Mouse (Mus musculus) embryonic facial prominence, embryonic 15.5 days (tissue): ENCODE data around the gene Zdhhc23. TPM values are rescaled to one million over a fixed set of nuclear protein-coding genes. Genes with fewer than 3 reads are reported as not detected.

Experiments
- ATAC-seq: fragments of 200-750 bp; cut with Nextera tagmentation; 2 replicates; pipeline ENCODE4 v1.8.0; 2017; ENCODE audit warnings: low read depth, moderate TSS enrichment; ENCODE audit not compliant: insufficient number of reproducible peaks, low FRiP score, low TSS enrichment
- H3K27ac ChIP-seq: fragments of 300-500 bp; sonication (generic); replicated peaks from 2 replicates; pipeline ENCODE4 v1.5.1; 2015; ENCODE audit warnings: mild to moderate bottlenecking, inconsistent platforms
- H3K27me3 ChIP-seq: fragments of 300-500 bp; sonication (generic); 2 replicates; pipeline ENCODE4 v1.6.1; 2015; ENCODE audit warnings: inconsistent platforms
- H3K36me3 ChIP-seq: fragments of 300-500 bp; sonication (generic); 2 replicates; pipeline ENCODE4 v1.6.1; 2015; ENCODE audit warnings: mild to moderate bottlenecking, inconsistent platforms
- H3K4me1 ChIP-seq: fragments of 300-500 bp; sonication (generic); 2 replicates; pipeline ENCODE4 v1.6.1; 2015; ENCODE audit warnings: inconsistent platforms
- H3K4me2 ChIP-seq: fragments of 300-500 bp; sonication (generic); replicated peaks from 2 replicates; pipeline ENCODE4 v1.6.1; 2015; ENCODE audit warnings: mild to moderate bottlenecking, inconsistent platforms
- H3K4me3 ChIP-seq: fragments of 300-500 bp; sonication (generic); replicated peaks from 2 replicates; pipeline ENCODE4 v1.5.1; 2015; ENCODE audit warnings: mild to moderate bottlenecking, inconsistent platforms
- H3K9ac ChIP-seq: fragments of 300-500 bp; sonication (generic); 2 replicates; pipeline ENCODE4 v1.6.1; 2015; ENCODE audit warnings: inconsistent platforms
- H3K9me3 ChIP-seq: fragments of 300-500 bp; sonication (generic); replicated peaks from 2 replicates; pipeline ENCODE4 v1.6.1; 2016; ENCODE audit warnings: inconsistent platforms
- WGBS: fragments of 180-500 bp; shearing (Covaris S2); methylation state at CpG from one replicate; pipeline ENCODE4 v1.1.7; 2015; 5-methylcytosine and 5-hydroxymethylcytosine counted together
- polyA plus RNA-seq: library from polyadenylated mRNA; unstranded; fragments of >200 nt; fragmentation: Nextera tagmentation; extraction: Ambion mirVana; gene quantifications from 2 replicates; pipeline ENCODE4 v1.2.1, GENCODE M21; 2015

The Zdhhc23 gene
- polyA plus RNA-seq, result 1.1 and 1.3 TPM in 2 replicates

DNA sequence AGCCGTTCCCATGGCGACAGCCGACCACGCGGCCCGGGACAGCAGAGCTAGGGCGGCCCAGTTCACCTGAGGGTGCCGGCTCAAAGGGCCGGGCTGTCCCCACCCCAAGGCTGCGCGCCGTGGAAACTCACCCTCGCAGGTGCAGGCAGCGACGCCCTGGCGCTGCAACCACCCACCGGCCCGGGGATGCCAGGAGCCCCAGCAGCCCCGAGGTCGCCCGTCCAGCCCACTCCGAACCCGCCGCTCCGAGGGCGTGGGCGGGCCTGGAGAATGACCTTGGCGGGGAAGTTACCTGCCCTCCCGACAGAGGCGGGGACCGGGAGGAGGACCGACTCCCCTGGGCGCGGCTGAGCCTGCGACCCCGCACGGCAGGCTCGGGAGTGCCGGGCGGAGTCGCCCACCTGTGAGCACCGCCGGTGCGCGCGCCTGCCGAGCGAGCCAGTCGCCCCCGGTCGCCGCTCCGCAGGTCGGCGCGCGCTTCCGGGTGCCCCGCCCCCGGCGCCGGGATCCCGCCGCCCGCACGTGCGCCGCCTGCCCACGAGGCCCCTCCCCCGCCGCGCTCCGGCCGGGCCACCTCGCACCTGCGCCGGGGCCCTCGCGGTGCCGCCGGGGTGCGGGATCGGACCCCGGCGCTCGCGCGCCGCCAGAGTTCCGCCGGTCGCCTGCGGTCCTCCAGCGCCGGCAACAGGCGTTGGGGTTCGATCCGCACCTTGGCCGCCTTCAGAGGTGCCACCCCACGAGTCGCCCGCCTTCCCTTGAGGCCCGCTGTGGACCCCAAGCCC lies at the start of gene Zdhhc23:
Gene Zdhhc23, minus strand, starts transcription at position 464 of the 782 bp plus-strand sequence.
- Histone ChIP-seq H3K4me2 (peak within 1 kb of the TSS; percentile 99), H3K27me3 (peaks cover 15% of the 10 kb centered on the region), H3K9me3 (no peaks in the 10 kb centered on the region), H3K27ac (no peak within 1 kb of the TSS), H3K4me1 (peaks cover 8% of the 10 kb centered on the region; the same call in 1 of the 2 replicates), H3K36me3 (no peaks in the 10 kb centered on the region), H3K9ac (peak within 1 kb of the TSS; percentile 41), H3K4me3 (peak within 1 kb of the TSS; percentile 63)
- ATAC-seq, result 0 out of 2 replicates have a peak, but pooled peaks have one; percentile 36
- WGBS, result under 1% methylated on average over 74 of the region's 103 CpGs

DNA sequence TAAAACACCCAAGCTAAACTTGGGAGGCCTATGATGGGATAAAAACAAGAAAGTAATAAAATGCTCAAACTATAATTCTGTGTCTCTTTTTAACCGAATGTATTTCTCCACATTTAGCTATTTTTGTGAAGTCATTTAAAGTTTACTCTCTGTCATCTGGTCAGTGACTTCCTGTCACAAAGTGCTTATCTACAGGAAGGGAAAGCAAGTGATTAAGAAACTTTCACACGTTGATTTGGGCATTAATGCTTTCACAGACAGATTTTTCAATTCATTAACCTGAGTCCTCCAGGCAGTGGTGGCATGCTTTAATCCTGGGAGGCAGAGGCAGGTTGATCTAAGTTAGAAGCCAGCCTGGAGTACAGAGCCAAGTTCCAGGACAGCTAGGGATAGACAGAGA lies 49.7 kb upstream of the Zdhhc23 start:
- Histone ChIP-seq H3K9me3 (no peaks in the 10 kb centered on the region), H3K9ac (no peak overlapping the region), H3K27me3 (no peaks in the 10 kb centered on the region), H3K4me3 (no peak overlapping the region), H3K27ac (no peak overlapping the region), H3K36me3 (no peaks in the 10 kb centered on the region), H3K4me1 (0 out of 2 replicates have a peak, but pooled peaks cover 4% of the 10 kb centered on the region), H3K4me2 (no peak overlapping the region)
- ATAC-seq, result no peak
- WGBS, result 66% methylated on average over 2 of the region's 2 CpGs

DNA sequence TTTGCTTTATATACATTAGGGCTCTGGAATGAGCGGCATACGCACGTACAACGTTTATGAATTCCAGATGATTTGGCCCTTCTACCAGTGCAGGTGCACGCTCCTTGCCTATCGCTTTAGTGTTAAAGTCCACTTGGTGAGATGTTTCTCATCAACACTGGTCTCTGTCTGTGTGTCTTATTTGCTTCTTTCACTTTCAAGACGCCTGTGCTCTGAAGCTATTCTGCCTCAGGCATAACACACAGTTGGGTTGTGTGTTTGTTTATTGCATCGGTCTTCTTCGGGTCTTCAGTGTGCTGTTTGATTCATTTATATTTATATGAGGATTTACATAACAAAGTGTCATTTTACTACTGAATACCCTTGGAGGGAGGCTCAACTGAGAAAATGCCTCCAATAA lies 47.2 kb upstream of the Zdhhc23 start:
- Histone ChIP-seq H3K9ac (no peak overlapping the region), H3K27ac (no peak overlapping the region), H3K9me3 (no peaks in the 10 kb centered on the region), H3K4me1 (0 out of 2 replicates have a peak, but pooled peaks cover 4% of the 10 kb centered on the region), H3K4me2 (no peak overlapping the region), H3K36me3 (no peaks in the 10 kb centered on the region), H3K27me3 (no peaks in the 10 kb centered on the region), H3K4me3 (no peak overlapping the region)
- WGBS, result 57% methylated on average over 9 of the region's 9 CpGs
- ATAC-seq, result 0 out of 2 replicates have a peak, but pooled peaks have one; percentile 47

DNA sequence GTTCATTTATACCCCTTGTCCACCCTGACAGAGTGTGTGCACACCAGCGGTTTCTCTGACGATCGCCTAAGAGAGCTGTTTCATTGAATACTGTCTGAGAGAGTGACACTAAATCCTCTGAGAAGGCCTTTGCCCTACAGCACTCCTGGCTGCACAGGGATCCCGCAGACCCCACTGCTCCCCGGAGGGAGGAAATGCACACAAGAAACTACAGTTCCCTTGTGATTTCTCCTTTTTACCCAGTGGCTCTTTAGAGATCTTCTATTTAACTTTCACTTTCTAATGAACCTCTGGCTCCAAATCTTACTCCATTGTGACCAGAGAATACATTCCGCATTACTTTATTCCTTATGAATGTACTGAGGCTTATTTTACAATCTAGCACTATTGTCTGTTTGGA lies 46.6 kb upstream of the Zdhhc23 start:
- Histone ChIP-seq H3K9me3 (no peaks in the 10 kb centered on the region), H3K4me3 (no peak overlapping the region), H3K27me3 (no peaks in the 10 kb centered on the region), H3K4me2 (no peak overlapping the region), H3K9ac (no peak overlapping the region), H3K36me3 (no peaks in the 10 kb centered on the region), H3K27ac (no peak overlapping the region), H3K4me1 (0 out of 2 replicates have a peak, but pooled peaks cover 4% of the 10 kb centered on the region)
- 51% methylated on average over 6 of the region's 6 CpGs for whole genome bisulfite sequencing
- ATAC-seq, result no peak

DNA sequence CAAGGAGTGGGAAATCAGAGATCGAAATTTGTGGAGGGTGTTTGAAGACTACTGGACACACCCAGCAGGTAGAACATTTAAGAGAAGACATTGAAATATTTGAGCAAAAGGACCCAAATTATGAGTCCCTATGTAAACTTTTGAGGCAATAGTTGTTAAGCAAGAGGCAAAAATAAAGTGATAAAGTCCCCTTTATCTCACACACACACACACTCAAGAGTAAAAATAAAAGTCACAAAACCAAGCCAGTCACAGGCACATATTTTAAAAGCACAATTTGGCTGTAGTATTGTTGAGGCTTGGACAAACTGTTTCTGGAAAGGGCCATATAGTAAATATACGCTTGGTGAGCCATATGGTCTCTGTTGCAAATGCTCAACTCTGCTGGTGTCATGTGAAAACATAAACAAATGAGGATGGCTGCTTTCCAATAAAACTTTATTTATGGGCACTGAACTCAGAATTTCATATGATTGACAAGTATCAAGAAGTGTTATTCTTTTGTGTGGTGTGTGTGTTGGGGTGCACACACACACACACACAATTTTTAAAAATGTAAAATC lies 39.5 kb upstream of the Zdhhc23 start:
- H3K9me3 ChIP-seq, result no peaks in the 10 kb centered on the region
- H3K9ac ChIP-seq, result no peak overlapping the region
- ATAC-seq, result no peak
- 75% methylated on average over 2 of the region's 2 CpGs for WGBS
- no peak overlapping the region for H3K27ac ChIP-seq
- no peaks in the 10 kb centered on the region for H3K4me1 ChIP-seq
- H3K27me3 ChIP-seq, result no peaks in the 10 kb centered on the region
- no peak overlapping the region for H3K4me2 ChIP-seq
- H3K4me3 ChIP-seq, result no peak overlapping the region
- H3K36me3 ChIP-seq, result no peaks in the 10 kb centered on the region

DNA sequence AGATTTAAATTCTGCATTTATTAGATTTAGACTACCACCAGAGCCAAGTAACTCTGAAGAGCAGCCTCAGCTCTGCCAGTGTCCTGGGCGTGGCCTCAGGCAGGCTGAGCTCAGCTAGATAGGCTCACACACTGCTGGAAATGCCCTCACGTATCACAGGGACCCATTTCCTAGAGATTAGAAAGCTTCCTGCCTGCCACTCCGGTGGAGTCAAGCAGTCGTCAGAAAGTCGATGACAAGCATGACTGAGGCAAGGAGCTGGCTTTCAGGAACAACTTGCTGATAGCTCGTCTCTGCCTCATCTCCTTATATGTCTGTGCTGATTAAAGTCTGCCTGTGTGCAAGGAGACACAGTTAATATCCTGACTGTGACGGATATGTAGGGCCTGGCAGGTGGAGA lies 38.8 kb upstream of the Zdhhc23 start:
- no peaks in the 10 kb centered on the region for H3K4me1 ChIP-seq
- H3K4me3 ChIP-seq, result no peak overlapping the region
- H3K9me3 ChIP-seq, result no peaks in the 10 kb centered on the region
- no peak overlapping the region for H3K9ac ChIP-seq
- H3K4me2 ChIP-seq, result no peak overlapping the region
- 47% methylated on average over 7 of the region's 7 CpGs for WGBS
- H3K27ac ChIP-seq, result no peak overlapping the region
- no peaks in the 10 kb centered on the region for H3K36me3 ChIP-seq
- no peaks in the 10 kb centered on the region for H3K27me3 ChIP-seq
- ATAC-seq, result no peak

DNA sequence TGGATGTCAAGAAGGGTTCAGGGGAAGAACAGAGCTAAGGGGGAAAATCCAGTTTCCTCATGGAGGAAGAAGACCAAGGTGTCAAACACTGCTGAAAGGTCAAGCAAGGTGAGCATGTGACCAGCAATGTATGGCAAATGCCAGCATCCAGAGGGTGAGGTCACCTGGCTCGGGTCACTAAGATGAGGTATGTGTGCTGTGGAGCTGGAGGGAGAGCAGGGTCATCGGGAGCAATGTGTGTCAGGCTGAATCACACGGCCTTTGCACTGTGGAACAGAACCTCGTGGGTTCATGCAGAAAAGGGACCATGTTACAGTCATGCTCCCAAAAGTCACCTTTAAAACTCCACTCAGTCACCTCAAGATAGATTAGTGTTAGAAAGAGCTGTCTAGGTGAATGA lies 38.1 kb upstream of the Zdhhc23 start:
- Histone ChIP-seq H3K9me3 (no peaks in the 10 kb centered on the region), H3K4me2 (no peak overlapping the region), H3K27ac (no peak overlapping the region), H3K27me3 (no peaks in the 10 kb centered on the region), H3K9ac (no peak overlapping the region), H3K4me1 (no peaks in the 10 kb centered on the region), H3K36me3 (0 out of 2 replicates have a peak, but pooled peaks cover 3% of the 10 kb centered on the region), H3K4me3 (no peak overlapping the region)
- ATAC-seq, result no peak
- 90% methylated on average over 4 of the region's 4 CpGs for WGBS

DNA sequence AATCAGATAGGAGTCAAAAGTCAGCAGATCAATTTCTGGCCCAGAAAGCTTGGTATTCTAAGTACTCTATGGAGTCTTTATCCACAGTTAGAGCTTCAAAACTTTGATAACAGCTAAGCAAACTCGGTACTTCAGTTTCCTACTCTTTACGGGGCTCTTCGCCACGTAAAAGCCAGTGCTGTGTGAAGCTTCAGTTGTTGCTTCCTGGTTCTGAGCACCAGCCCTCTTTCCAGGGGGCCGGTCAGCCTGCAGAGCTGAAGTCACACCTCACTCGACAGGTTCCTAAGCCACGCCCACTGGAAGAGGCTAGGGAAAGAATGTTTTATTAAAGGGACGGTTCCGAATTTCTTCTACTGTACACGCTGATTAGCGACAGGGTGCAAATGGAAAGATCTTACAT lies 36.6 kb upstream of the Zdhhc23 start:
- peak overlapping the region; percentile 17; the same call in 1 of the 2 replicates for H3K4me2 ChIP-seq
- H3K9me3 ChIP-seq, result no peaks in the 10 kb centered on the region
- ATAC-seq, result peak; percentile 63; the same call in 1 of the 2 replicates
- H3K27me3 ChIP-seq, result no peaks in the 10 kb centered on the region
- peak overlapping the region; percentile 32 for H3K4me3 ChIP-seq
- 9% methylated on average over 11 of the region's 11 CpGs for WGBS
- no peaks in the 10 kb centered on the region for H3K4me1 ChIP-seq
- no peak overlapping the region for H3K9ac ChIP-seq
- H3K36me3 ChIP-seq, result 0 out of 2 replicates have a peak, but pooled peaks cover 5% of the 10 kb centered on the region
- H3K27ac ChIP-seq, result no peak overlapping the region

DNA sequence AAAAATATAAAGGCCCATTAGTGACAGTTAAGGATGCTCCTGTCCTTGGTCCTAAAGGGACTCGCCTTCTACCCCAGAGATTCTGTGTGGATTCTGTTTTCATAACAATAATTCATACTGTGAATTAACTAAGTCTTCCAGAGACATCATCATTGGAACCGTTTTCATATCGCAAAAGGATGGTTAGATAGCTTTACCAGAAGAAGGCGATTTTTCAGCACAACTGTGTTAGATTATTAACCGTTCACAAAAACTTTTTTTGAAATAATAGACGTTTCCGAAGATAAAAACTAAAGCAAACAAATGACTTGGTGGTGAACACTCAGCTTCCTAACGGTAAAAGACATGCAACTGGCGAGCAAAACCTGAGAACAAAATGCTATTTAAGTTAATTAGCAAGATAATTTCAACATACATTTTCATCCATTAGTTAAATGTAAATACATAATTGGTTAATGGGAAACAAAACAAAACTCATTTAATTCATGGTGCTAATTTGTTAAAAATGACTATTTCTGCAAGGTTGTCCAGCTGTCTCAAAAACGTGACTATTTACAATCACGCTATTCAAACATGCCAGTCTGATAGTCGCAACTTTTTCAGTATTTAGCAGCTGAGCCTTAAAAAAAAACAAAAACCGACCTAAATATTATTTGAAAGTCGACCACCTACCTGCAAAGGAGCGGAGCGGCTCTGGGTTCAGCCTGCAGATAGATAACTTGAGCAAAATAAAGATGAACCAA lies 36.0 kb upstream of the Zdhhc23 start:
- H3K4me1 ChIP-seq, result no peaks in the 10 kb centered on the region
- 56% methylated on average over 16 of the region's 16 CpGs for WGBS

DNA sequence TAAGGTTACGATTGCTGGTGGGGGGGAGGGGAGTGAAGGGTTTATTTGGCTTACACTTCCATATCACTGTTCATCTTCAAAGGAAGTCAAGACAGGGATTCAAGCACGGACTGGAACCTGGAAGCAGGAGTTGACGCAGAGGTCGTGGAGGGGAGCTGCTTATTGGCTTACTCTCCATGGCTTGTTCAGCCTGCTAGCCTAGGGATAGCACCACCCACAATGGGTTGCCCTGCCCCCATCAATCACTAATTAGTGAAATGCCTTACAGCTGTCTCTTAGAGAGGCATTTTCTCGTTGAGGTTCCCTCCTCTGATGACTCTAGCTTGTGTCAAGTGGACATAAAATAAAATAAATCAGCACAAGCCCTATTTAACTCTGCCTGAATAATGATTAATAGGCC lies 31.4 kb upstream of the Zdhhc23 start:
- WGBS, result 58% methylated on average over 5 of the region's 5 CpGs
- H3K36me3 ChIP-seq, result 0 out of 2 replicates have a peak, but pooled peaks cover 5% of the 10 kb centered on the region
- H3K27me3 ChIP-seq, result no peaks in the 10 kb centered on the region
- H3K4me3 ChIP-seq, result no peak overlapping the region
- no peak overlapping the region for H3K27ac ChIP-seq
- ATAC-seq, result no peak
- no peak overlapping the region for H3K4me2 ChIP-seq
- H3K9me3 ChIP-seq, result no peaks in the 10 kb centered on the region
- H3K4me1 ChIP-seq, result no peaks in the 10 kb centered on the region
- H3K9ac ChIP-seq, result no peak overlapping the region

More for the DNA sequence above, 36.0 kb upstream of the Zdhhc23 start:
- Histone ChIP-seq H3K27ac (no peak overlapping the region), H3K4me2 (peak overlapping the region; percentile 17; the same call in 1 of the 2 replicates), H3K27me3 (no peaks in the 10 kb centered on the region), H3K9me3 (no peaks in the 10 kb centered on the region), H3K36me3 (0 out of 2 replicates have a peak, but pooled peaks cover 5% of the 10 kb centered on the region), H3K9ac (no peak overlapping the region), H3K4me3 (peak overlapping the region; percentile 32)
- ATAC-seq, result no peak

DNA sequence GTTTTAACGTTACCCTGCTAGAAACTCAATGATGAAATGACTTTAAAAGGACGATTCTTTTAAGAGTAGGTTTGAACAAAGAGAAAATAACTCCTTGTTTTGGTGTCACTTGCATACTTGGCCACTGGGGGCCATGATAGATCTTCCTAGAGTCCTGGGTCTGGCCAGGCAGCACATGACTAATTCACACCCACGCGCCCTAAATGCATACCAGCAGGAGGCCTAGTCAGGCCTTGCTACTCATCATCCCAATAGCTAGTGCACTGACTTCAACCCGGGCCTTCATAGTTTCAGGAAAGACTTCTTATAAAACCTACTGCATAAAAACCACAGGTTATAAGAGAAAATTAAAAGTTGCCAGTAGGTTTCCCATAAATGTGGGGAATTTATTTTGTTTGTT lies 22.5 kb upstream of the Zdhhc23 start:
- H3K9ac ChIP-seq, result no peak overlapping the region
- H3K4me3 ChIP-seq, result no peak overlapping the region
- H3K4me1 ChIP-seq, result no peaks in the 10 kb centered on the region
- 69% methylated on average over 5 of the region's 5 CpGs for WGBS
- no peak overlapping the region for H3K27ac ChIP-seq
- no peak for ATAC-seq
- no peaks in the 10 kb centered on the region for H3K9me3 ChIP-seq
- no peaks in the 10 kb centered on the region for H3K27me3 ChIP-seq
- H3K36me3 ChIP-seq, result no peaks in the 10 kb centered on the region
- H3K4me2 ChIP-seq, result no peak overlapping the region
